Comparison of ENCODE assay signal across 14 mouse cellular contexts in genomic region chr9:50818050-50818449, GRCm38 (mm10).
"Had no signal": no experiment of that assay in that cellular context is flagged by ENCODE, and none has a peak within 500 bp of the region (broad histone marks: within the 10 kb centered on the region; RNA-seq: fewer than 3 reads in every experiment).

No protein-coding gene starts in this region.

- H3K4me3 ChIP-seq: layer of hippocampus, adult 2 months; limb, embryonic 13.5 days; megakaryocyte, embryonic 14.5 days; midbrain, embryonic 15.5 days; neural tube, embryonic 12.5 days had no signal

- H3K9me3 ChIP-seq: limb, embryonic 13.5 days; megakaryocyte, embryonic 14.5 days; midbrain, embryonic 15.5 days; neural tube, embryonic 12.5 days had no signal

- H3K4me2 ChIP-seq: limb, embryonic 13.5 days; midbrain, embryonic 11.5 days; midbrain, embryonic 15.5 days; neural tube, embryonic 12.5 days had no signal

- H3K4me1 ChIP-seq: limb, embryonic 13.5 days; midbrain, embryonic 15.5 days; neural tube, embryonic 12.5 days had no signal

- H3K27me3 ChIP-seq: limb, embryonic 13.5 days; megakaryocyte, embryonic 14.5 days; midbrain, embryonic 15.5 days; neural tube, embryonic 12.5 days had no signal

- H3K9ac ChIP-seq: limb, embryonic 13.5 days; midbrain, embryonic 15.5 days; neural tube, embryonic 12.5 days had no signal

- DNase-seq: kidney, adult 11 months; kidney, postnatal 10 days; kidney, postnatal 4 days; left cerebral cortex, postnatal 4 days; lung, postnatal 14 days; right cerebral cortex, postnatal 14 days; thymus, adult 18-20 months; thymus, postnatal 14 days had no signal

- ATAC-seq: midbrain, embryonic 15.5 days had no signal

- H3K27ac ChIP-seq: layer of hippocampus, adult 2 months; limb, embryonic 13.5 days; midbrain, embryonic 15.5 days; neural tube, embryonic 12.5 days had no signal
